Mouse (Mus musculus) neural tube, embryonic 13.5 days (tissue): ENCODE data around the gene Dhrs3. TPM values are rescaled to one million over a fixed set of nuclear protein-coding genes. Genes with fewer than 3 reads are reported as not detected.

Experiments
- ATAC-seq: fragments of 200-750 bp; cut with Nextera tagmentation; 2 replicates; pipeline ENCODE4 v1.8.0; 2017; ENCODE audit warnings: low read depth, mild to moderate bottlenecking, moderate TSS enrichment, moderate library complexity
- H3K27ac ChIP-seq: fragments of 300-500 bp; sonication (generic); replicated peaks from 2 replicates; pipeline ENCODE4 v1.5.1; 2015; ENCODE audit warnings: moderate library complexity, mild to moderate bottlenecking, inconsistent platforms
- H3K27me3 ChIP-seq: fragments of 300-500 bp; sonication (generic); 2 replicates; pipeline ENCODE4 v1.6.1; 2015; ENCODE audit warnings: mild to moderate bottlenecking, inconsistent platforms
- H3K36me3 ChIP-seq: fragments of 300-500 bp; sonication (generic); 2 replicates; pipeline ENCODE4 v1.6.1; 2015; ENCODE audit warnings: mild to moderate bottlenecking, inconsistent platforms
- H3K4me1 ChIP-seq: fragments of 300-500 bp; sonication (generic); replicated peaks from 2 replicates; pipeline ENCODE4 v1.6.1; 2015; ENCODE audit warnings: inconsistent platforms
- H3K4me2 ChIP-seq: fragments of 300-500 bp; sonication (generic); 2 replicates; pipeline ENCODE4 v1.6.1; 2015; ENCODE audit warnings: inconsistent platforms, mild to moderate bottlenecking, moderate library complexity
- H3K4me3 ChIP-seq: fragments of 300-500 bp; sonication (generic); 2 replicates; pipeline ENCODE4 v1.5.1; 2015; ENCODE audit warnings: mild to moderate bottlenecking, inconsistent platforms
- H3K9ac ChIP-seq: fragments of 300-500 bp; sonication (generic); 2 replicates; pipeline ENCODE4 v1.6.1; 2015; ENCODE audit warnings: moderate library complexity, mild to moderate bottlenecking, inconsistent platforms
- H3K9me3 ChIP-seq: fragments of 300-500 bp; sonication (generic); 2 replicates; pipeline ENCODE4 v1.6.1; 2016; ENCODE audit warnings: inconsistent platforms
- WGBS: fragments of 180-500 bp; shearing (Covaris S2); methylation state at CpG from one replicate; pipeline ENCODE4 v1.1.7; 2015; 5-methylcytosine and 5-hydroxymethylcytosine counted together
- polyA plus RNA-seq: library from polyadenylated mRNA; unstranded; fragments of >200 nt; fragmentation: Nextera tagmentation; extraction: Ambion mirVana; gene quantifications from 2 replicates; pipeline ENCODE4 v1.2.1, GENCODE M21; 2015

Gene Dhrs3
- polyA plus RNA-seq, 1 experiment from 2014 or later: 45.8 TPM

GRCm38 (mm10) chr4:144898737-144899136 is 6.1 kb downstream of the Dhrs3 start:
- Histone ChIP-seq H3K9me3 (no peaks in the 10 kb centered on the region), H3K9ac (no peak overlapping the region), H3K4me3 (no peak overlapping the region), H3K27ac (no peak overlapping the region), H3K4me2 (no peak overlapping the region), H3K4me1 (peaks cover 30% of the 10 kb centered on the region), H3K27me3 (peaks cover 6% of the 10 kb centered on the region; the same call in 1 of the 2 replicates), H3K36me3 (0 out of 2 replicates have a peak, but pooled peaks cover 9% of the 10 kb centered on the region)
- ATAC-seq: no peak
- WGBS: 96% methylated on average over 2 of the region's 2 CpGs

- H3K9me3 ChIP-seq: no peaks in the 10 kb centered on the region
- no peak for ATAC-seq
- no peaks in the 10 kb centered on the region for H3K27me3 ChIP-seq
- no peak overlapping the region for H3K27ac ChIP-seq
- H3K36me3 ChIP-seq: 0 out of 2 replicates have a peak, but pooled peaks cover 9% of the 10 kb centered on the region
- no peak overlapping the region for H3K4me3 ChIP-seq
- H3K4me2 ChIP-seq: no peak overlapping the region
- H3K9ac ChIP-seq: no peak overlapping the region
- WGBS: 83% methylated on average over 5 of the region's 5 CpGs
- H3K4me1 ChIP-seq: peaks cover 17% of the 10 kb centered on the region; the same call in 1 of the 2 replicates
Observed at GRCm38 (mm10) chr4:144901561-144902111, 9.0 kb downstream of the Dhrs3 start.

DNA sequence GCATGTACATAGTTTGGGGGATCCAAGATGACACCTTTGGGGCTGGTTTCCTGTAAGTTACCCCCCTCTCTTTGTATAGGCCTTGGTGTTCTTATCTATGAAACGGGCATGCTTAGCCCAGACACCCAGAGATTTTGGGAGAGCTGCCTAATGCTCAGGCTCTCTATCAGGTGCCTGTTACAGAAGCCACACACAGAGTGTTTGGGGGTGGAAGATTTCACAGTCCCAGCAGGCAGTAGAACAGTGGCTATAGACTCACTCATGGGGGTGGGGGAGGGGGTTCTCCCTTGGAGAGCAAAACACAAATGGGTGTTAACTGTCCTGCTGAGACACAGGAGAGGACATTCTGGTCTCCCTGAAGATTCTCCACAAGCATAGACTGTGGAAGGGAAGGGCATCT is 10.5 kb downstream of the Dhrs3 start:
- H3K4me1 ChIP-seq: peaks cover 14% of the 10 kb centered on the region; the same call in 1 of the 2 replicates
- 0 out of 2 replicates have a peak, but pooled peaks cover 9% of the 10 kb centered on the region for H3K36me3 ChIP-seq
- H3K9ac ChIP-seq: no peak overlapping the region
- H3K4me3 ChIP-seq: no peak overlapping the region
- H3K9me3 ChIP-seq: no peaks in the 10 kb centered on the region
- no peak for ATAC-seq
- no peaks in the 10 kb centered on the region for H3K27me3 ChIP-seq
- 90% methylated on average over 1 of the region's 1 CpGs for WGBS
- no peak overlapping the region for H3K4me2 ChIP-seq
- H3K27ac ChIP-seq: no peak overlapping the region

GRCm38 (mm10) chr4:144903932-144904331 is 11.3 kb downstream of the Dhrs3 start:
- Histone ChIP-seq H3K27me3 (no peaks in the 10 kb centered on the region), H3K36me3 (0 out of 2 replicates have a peak, but pooled peaks cover 4% of the 10 kb centered on the region), H3K9me3 (no peaks in the 10 kb centered on the region), H3K4me2 (no peak overlapping the region), H3K27ac (no peak overlapping the region), H3K4me1 (peaks cover 14% of the 10 kb centered on the region; the same call in 1 of the 2 replicates), H3K4me3 (no peak overlapping the region), H3K9ac (no peak overlapping the region)
- 64% methylated on average over 3 of the region's 3 CpGs for WGBS
- no peak for ATAC-seq

DNA sequence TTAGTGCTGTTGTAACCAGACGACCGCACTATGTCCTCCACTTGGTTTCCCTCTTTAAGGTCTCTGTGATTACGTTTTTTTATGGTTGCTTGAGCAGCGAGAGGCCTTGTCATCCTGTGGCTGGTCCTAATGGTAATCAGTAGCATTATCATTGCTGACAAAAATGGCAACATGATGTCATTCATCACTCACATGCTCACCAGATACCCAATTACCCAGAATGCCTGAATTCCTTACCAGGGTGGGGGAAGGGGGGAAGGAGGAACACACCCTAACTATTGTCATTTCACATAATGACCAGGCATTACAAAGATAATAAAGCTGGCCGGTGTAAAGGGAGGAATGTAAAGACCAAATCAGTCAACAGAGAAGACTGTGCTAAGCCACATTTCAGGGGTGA is 12.5 kb downstream of the Dhrs3 start:
- no peaks in the 10 kb centered on the region for H3K36me3 ChIP-seq
- 42% methylated on average over 5 of the region's 5 CpGs for WGBS
- no peak overlapping the region for H3K4me3 ChIP-seq
- H3K9ac ChIP-seq: no peak overlapping the region
- H3K4me2 ChIP-seq: no peak overlapping the region
- no peak for ATAC-seq
- H3K4me1 ChIP-seq: peaks cover 14% of the 10 kb centered on the region; the same call in 1 of the 2 replicates
- H3K9me3 ChIP-seq: no peaks in the 10 kb centered on the region
- no peak overlapping the region for H3K27ac ChIP-seq
- no peaks in the 10 kb centered on the region for H3K27me3 ChIP-seq

DNA sequence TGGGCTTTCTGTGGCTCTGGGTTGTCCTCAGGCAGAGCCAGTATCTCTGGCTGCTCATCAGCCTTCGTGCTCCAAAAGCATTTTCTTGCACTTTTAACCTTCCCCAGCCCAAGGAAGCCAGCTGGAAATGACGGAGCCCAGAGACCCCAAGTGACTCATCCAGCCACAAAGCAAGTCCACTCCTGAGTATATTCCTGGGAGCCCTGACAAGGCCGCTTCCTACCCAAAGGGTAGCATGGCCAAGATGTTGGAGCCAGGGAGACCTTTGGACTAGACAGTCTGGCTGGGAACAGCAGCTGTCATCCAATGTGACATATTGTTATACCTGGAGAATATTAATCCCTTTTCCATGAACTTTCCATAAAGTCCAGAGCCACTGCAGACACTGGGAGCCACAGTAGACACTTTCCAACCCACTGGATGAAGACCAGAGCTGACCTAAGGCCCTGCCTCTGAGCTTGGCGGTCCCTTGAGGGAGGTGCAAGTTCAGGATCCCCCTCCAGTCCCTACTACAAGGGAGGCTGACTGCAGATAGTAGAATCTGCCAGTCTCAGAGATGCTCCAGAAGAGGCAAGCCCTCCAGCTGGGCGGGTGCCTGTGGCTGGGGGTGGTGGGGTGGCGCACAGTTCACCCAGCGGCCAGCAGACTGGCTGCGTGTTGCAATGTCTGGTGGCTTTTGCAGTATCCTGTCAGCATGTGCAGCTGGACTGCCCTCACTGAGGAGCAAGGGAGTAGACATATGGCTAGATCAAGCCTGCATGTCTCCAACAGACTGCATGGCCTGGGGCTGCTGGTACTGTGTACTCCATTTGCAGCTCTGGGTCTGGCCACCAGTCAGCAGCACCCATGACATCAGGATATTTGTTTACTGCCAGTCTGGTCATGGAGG is 13.6 kb downstream of the Dhrs3 start:
- Histone ChIP-seq H3K9me3 (no peaks in the 10 kb centered on the region), H3K9ac (no peak overlapping the region), H3K4me2 (no peak overlapping the region), H3K36me3 (no peaks in the 10 kb centered on the region), H3K4me3 (no peak overlapping the region), H3K27me3 (no peaks in the 10 kb centered on the region), H3K4me1 (peaks cover 14% of the 10 kb centered on the region; the same call in 1 of the 2 replicates), H3K27ac (no peak overlapping the region)
- 81% methylated on average over 8 of the region's 8 CpGs for WGBS
- ATAC-seq: 0 out of 2 replicates have a peak, but pooled peaks have one; percentile 17

- no peak for ATAC-seq
- WGBS: 81% methylated on average over 4 of the region's 4 CpGs
- no peaks in the 10 kb centered on the region for H3K36me3 ChIP-seq
- no peak overlapping the region for H3K4me2 ChIP-seq
- H3K9me3 ChIP-seq: no peaks in the 10 kb centered on the region
- peaks cover 14% of the 10 kb centered on the region; the same call in 1 of the 2 replicates for H3K4me1 ChIP-seq
- no peak overlapping the region for H3K27ac ChIP-seq
- H3K4me3 ChIP-seq: no peak overlapping the region
- H3K9ac ChIP-seq: no peak overlapping the region
- no peaks in the 10 kb centered on the region for H3K27me3 ChIP-seq
Observed at GRCm38 (mm10) chr4:144906978-144907703, 14.5 kb downstream of the Dhrs3 start.

- H3K4me1 ChIP-seq: peaks cover 14% of the 10 kb centered on the region; the same call in 1 of the 2 replicates
- no peaks in the 10 kb centered on the region for H3K9me3 ChIP-seq
- H3K4me2 ChIP-seq: no peak overlapping the region
- no peak for ATAC-seq
- no peaks in the 10 kb centered on the region for H3K36me3 ChIP-seq
- no peak overlapping the region for H3K27ac ChIP-seq
- no peak overlapping the region for H3K4me3 ChIP-seq
- no peak overlapping the region for H3K9ac ChIP-seq
- no peaks in the 10 kb centered on the region for H3K27me3 ChIP-seq
Observed at GRCm38 (mm10) chr4:144908825-144909224, 16.2 kb downstream of the Dhrs3 start.

- H3K9ac ChIP-seq: no peak overlapping the region
- H3K4me2 ChIP-seq: no peak overlapping the region
- peaks cover 9% of the 10 kb centered on the region; the same call in 1 of the 2 replicates for H3K4me1 ChIP-seq
- H3K27ac ChIP-seq: no peak overlapping the region
- H3K9me3 ChIP-seq: no peaks in the 10 kb centered on the region
- 91% methylated on average over 3 of the region's 3 CpGs for WGBS
- H3K36me3 ChIP-seq: no peaks in the 10 kb centered on the region
- no peak for ATAC-seq
- no peaks in the 10 kb centered on the region for H3K27me3 ChIP-seq
- no peak overlapping the region for H3K4me3 ChIP-seq
Observed at GRCm38 (mm10) chr4:144910281-144910680, 17.7 kb downstream of the Dhrs3 start.

- no peak overlapping the region for H3K4me2 ChIP-seq
- no peak overlapping the region for H3K4me3 ChIP-seq
- 87% methylated on average over 6 of the region's 6 CpGs for whole genome bisulfite sequencing
- no peak overlapping the region for H3K27ac ChIP-seq
- H3K9me3 ChIP-seq: no peaks in the 10 kb centered on the region
- no peaks in the 10 kb centered on the region for H3K4me1 ChIP-seq
- no peak for ATAC-seq
- H3K27me3 ChIP-seq: no peaks in the 10 kb centered on the region
- no peaks in the 10 kb centered on the region for H3K36me3 ChIP-seq
- H3K9ac ChIP-seq: no peak overlapping the region
Observed at GRCm38 (mm10) chr4:144913298-144914152, 20.9 kb downstream of the Dhrs3 start.

DNA sequence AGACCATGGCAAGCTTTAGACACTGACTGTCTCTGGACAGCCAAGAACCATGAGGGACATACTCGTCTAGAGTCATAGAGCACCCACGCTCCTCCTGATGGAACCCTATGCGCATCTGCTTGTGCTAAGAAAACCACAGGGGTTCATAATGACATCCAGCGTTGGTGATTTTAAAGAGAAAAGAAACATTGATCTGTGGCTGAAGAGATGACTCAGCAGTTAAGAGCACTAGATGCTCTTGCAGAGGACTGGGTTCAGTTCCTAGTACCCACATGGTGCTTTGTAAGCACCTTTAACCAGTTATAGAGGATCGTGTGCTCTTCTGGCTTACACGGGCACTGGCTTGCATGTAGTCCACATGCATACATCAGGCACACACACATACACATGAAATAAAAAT is 23.9 kb downstream of the Dhrs3 start:
- Histone ChIP-seq H3K9ac (no peak overlapping the region), H3K4me2 (no peak overlapping the region), H3K4me1 (no peaks in the 10 kb centered on the region), H3K27ac (no peak overlapping the region), H3K4me3 (no peak overlapping the region), H3K36me3 (peaks cover 6% of the 10 kb centered on the region; the same call in 1 of the 2 replicates), H3K9me3 (no peaks in the 10 kb centered on the region), H3K27me3 (no peaks in the 10 kb centered on the region)
- 86% methylated on average over 6 of the region's 6 CpGs for WGBS
- ATAC-seq: no peak
